Mouse (Mus musculus): ENCODE results near the gene Smco3.
"Not testable (repeated sequence)": the region's sequence is repeated elsewhere in the genome, so short reads cannot be mapped to it uniquely, and the experiment has no call there.

The Smco3 gene

DNA sequence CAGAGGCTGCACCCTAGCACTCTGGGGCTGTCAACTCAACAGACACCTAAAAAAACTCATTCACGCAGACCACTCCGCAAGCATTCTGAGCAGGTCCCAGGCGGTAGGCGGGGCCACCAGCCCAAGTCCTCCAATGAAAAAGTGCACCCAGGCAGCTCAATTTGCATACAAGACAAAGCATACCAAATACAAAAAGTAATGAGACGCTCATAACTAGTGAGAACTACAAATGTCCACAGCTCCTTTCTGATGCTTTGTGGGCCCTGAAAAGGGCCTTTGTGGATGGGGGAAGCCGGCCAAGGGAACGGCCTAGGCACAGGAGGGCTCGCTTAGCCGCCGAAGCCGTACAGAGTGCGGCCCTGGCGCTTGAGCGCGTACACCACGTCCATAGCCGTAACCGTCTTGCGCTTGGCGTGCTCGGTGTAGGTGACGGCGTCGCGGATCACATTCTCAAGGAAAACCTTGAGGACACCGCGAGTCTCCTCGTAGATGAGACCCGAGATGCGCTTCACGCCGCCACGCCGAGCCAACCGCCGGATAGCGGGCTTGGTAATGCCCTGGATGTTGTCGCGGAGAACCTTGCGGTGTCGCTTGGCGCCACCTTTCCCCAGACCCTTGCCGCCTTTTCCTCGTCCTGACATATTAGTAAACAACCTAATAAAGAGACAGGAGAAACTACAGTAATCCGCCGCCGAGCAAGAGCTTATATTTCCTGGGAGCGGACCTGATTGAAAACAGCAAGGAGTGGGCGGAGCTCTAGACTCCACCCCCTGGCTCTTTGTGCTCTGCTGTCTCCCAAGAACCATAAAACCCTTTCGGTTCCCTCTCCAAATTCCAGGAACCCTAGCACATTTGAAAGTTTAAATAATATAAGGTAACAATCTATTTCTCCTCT, 31.3 kb downstream of the Smco3 start, which contains the start of gene Hist4h4:
Hist4h4 (minus strand) TSS at position 677 of the 895 bp plus-strand sequence.
- DNase-seq, result peak; percentile 98

DNA sequence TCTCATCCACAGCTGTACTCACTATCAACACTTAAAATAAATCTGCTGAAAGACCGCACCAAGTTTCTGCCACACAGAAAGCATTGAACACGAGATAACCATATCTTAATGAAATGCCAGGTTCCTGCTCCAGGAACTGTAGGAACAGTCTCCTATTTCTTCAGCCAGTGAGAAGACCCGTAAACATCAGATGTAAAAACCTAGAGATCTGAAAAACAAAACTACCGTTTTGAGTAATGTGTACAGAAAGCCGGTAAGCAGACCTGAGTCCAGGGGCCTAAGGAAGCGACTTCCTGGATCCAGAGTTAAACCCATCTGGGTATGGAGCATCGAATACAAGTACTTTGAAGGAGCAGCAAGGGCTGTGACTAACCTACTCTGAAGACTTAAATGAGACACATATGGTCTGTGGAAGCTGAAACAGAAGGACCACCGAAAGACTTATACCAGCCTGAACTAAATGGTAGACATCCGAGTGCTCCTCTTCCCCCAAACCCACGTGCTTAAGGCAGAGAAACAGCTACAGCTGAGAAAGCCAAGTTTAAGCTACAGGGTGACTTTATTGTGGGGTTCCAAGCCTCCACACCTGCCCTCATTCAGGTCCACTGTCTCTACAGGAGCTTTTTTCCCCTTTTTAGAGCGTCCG, 32.0 kb downstream of the Smco3 start:
- DNase-seq, result no peak

GRCm38 (mm10) chr6:136801274-136801673, 34.0 kb downstream of the Smco3 start:
- no peak for DNase-seq

DNA sequence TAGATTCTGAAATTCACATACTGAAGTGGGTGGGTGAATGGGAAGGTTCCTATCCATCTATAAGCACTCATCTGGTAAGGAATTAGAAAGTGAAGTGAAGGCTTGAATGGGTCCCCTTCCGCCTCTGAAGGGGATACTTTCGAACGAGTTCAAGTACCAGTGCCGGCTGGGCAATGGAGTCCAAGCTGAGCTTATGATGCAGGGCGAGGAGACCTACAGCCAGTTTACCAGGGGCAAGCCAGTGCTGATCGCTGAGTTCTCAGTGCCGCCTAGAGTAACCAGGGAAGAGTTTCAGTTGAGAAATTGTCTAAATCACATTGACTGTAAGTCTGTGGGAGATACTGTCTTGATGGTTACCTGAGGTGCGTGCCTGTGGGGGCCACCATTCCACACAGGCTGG, 34.5 kb downstream of the Smco3 start:
- no peak for DNase-seq

DNA sequence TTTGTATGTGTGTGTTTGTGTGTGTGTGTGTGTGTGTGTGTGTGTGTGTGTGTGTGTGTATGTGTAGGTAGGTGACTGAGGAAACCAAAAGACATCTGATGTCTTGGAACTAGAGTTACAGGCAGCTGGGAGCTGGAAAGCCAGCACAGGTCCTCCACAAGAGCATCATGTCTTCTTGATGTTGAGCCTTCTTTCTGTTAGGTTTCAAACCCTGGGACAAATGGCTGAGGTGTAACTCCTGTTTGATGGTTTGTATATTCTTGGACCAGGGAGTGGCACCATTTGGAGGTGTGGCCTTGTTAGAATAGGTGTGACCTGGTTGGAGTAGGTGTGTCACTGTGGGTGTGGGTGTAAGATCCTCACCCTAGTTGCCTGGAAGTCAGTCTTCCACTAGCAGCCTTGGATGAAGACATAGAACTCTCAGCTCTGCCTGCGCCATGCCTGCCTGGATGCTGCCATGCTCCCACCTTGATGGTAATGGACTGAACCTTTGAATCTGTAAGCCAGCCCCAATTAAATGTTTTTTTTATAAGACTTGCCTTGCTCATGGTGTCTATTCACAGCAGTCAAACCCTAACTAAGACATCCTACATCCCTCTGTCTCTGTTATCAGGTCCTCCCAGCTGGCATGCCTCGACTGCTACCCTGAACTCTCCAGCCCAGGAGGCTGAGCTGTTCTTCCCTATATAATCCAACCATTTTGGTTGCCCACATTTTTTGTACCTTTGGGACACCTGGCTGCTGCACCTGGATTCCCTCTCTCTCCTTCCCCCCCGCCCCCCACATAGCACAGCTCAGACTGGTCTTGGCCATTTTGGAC, 37.2 kb downstream of the Smco3 start:
- DNase-seq, result not testable (repeated sequence)

GRCm38 (mm10) chr6:136795850-136796249, 39.4 kb downstream of the Smco3 start:
- no peak for DNase-seq

DNA sequence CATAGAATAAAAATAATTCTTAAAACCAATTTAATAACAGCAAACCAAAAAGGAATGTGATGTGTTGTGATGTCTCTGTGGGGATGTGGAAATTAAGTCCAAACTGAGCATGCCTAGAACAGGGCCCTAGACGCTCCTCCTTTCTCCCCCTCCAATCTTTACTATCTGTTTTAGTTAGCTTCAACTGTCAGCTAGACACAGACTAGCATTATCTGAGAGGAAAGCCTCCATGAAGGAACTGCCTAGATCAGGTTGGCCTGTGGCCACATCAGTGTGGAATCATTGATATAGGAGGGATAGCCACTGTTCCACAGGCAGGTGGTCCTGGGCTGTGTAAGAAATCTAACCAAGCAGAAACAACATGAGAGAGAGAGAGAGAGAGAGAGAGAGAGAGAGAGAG, 40.1 kb downstream of the Smco3 start:
- no peak for DNase-seq

- no peak for DNase-seq
Observed at GRCm38 (mm10) chr6:136793831-136794525, 41.3 kb downstream of the Smco3 start.

DNA sequence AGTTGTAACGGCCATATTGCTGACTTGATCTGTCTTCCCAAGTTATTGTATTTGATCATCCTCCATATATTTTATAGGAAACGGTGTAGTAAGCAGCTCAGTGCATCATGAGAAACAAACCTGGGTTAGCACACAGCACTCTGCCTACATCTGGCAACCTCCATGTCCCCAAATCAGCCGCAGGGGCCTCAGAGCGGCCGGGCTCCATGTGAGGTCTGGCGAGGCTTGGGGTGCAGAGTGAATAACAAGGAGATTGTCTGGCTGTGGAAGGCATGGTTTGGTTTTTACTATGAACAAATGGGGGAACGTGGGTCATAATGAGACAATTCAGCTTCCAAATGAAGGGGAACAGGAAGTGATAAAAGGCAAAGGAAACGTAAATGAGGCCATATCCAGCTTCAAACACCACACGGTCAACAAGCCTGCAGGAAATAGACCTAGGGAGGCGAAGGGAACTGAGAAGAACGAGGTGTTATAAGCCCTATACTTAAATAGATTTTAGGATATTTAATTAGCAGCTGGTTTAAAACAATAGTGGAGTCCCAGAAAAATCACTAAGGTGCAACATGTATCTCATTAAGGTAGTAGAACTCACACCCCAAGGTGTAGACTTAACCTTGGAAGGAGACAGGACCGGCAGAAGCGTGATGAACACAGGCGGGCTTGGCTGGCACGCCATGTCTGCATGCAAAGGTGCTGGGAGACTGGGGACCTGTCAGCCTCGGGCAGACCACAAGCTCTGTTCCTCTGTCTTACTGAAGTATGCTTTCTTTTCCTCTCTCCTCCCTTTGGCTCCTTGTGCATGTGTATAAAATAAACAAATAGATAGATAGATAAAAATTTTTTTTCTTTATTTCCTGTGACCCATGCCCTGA, 42.1 kb downstream of the Smco3 start:
- no peak for DNase-seq

DNA sequence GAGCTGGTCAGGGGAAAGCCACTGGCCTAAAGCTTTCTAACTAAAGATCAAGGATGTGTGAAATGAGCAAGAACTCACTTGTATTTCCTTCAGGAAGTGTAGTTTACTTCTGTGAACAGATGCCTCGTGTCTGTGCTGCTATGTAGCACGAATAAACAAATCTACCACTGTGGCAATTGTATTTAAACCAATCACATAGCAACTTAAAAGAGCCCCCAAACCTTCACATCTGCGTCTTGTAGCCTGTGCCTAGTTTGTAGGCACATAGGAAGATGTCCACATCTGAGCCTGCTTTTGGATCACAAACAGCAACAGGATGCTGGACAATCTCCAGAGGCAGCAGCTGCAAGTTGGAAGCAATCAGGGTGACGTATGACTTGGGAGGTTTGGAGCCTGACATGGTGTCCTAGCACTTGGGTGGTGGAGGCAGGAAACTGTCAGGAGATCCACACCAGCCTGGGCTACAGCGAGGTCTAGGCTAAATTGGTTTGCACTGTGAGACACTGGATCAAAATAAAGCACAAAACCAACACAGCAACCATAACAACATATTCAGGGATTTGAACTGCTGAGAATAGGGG, 45.8 kb downstream of the Smco3 start:
- DNase-seq, result no peak

DNA sequence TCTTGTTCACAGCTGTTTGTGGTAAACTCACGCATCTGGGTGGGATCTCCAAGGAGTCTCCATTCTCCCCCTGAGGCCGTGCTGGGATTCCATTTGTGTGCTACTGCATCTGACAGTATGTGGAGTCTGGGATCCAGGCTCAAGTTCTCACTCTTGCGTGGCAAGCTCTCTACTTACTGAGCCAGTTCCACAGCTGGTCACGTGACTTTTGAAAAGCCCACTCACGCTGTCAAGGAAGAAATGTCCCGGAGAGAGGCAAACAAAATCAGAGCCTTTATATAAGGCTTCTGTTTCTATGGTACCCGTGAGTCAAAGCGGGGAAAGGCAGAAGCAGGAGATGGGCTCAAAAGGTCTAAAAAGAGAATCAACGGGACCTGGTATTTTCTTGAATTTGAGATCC, 52.5 kb downstream of the Smco3 start:
- no peak for DNase-seq

- DNase-seq, result no peak
Observed at GRCm38 (mm10) chr6:136782146-136782545, 53.1 kb downstream of the Smco3 start.

- no peak for DNase-seq
Observed at GRCm38 (mm10) chr6:136781377-136781986, 53.8 kb downstream of the Smco3 start, which contains the start of gene Gucy2c. TSS of gene Gucy2c (minus strand) at chr6:136781765.

Measured in cerebellum, adult 8-10 months (tissue).